Mouse (Mus musculus) limb, embryonic 13.5 days (tissue): ENCODE measurements at regions not wholly inside any gene's neighbourhood (a gene's known extent, or its start where the extent isn't known, plus 50 kb on each side); places are given as distances from the start of the nearest gene placed in this dataset.

Source experiments
- ATAC-seq: fragments of 200-750 bp; cut with Nextera tagmentation; 2 replicates; pipeline ENCODE4 v1.8.0; 2017; ENCODE audit warnings: low read depth, moderate number of reproducible peaks, moderate TSS enrichment; ENCODE audit not compliant: low FRiP score
- H3K27ac ChIP-seq: fragments of 300-500 bp; sonication (generic); 2 replicates; pipeline ENCODE4 v1.5.1; 2015; ENCODE audit warnings: inconsistent platforms, mild to moderate bottlenecking, moderate library complexity
- H3K27me3 ChIP-seq: fragments of 300-500 bp; sonication (generic); 2 replicates; pipeline ENCODE4 v1.6.1; 2015; ENCODE audit warnings: mild to moderate bottlenecking, inconsistent platforms
- H3K36me3 ChIP-seq: fragments of 300-500 bp; sonication (generic); 2 replicates; pipeline ENCODE4 v1.6.1; 2015; ENCODE audit warnings: inconsistent platforms, mild to moderate bottlenecking, moderate library complexity
- H3K4me1 ChIP-seq: fragments of 300-500 bp; sonication (generic); 2 replicates; pipeline ENCODE4 v1.6.1; 2015; ENCODE audit warnings: inconsistent platforms
- H3K4me2 ChIP-seq: fragments of 300-500 bp; sonication (generic); replicated peaks from 2 replicates; pipeline ENCODE4 v1.6.1; 2015; ENCODE audit warnings: inconsistent platforms, mild to moderate bottlenecking, moderate library complexity
- H3K4me3 ChIP-seq: fragments of 300-500 bp; sonication (generic); 2 replicates; pipeline ENCODE4 v1.5.1; 2015; ENCODE audit warnings: moderate library complexity, mild to moderate bottlenecking, inconsistent platforms
- H3K9ac ChIP-seq: fragments of 300-500 bp; sonication (generic); 2 replicates; pipeline ENCODE4 v1.6.1; 2015; ENCODE audit warnings: mild to moderate bottlenecking, inconsistent platforms
- H3K9me3 ChIP-seq: fragments of 300-500 bp; sonication (generic); 2 replicates; pipeline ENCODE4 v1.6.1; 2016; ENCODE audit warnings: inconsistent platforms
- WGBS: fragments of 180-500 bp; shearing (Covaris S2); methylation state at CpG from one replicate; pipeline ENCODE4 v1.1.7; 2015; 5-methylcytosine and 5-hydroxymethylcytosine counted together

DNA sequence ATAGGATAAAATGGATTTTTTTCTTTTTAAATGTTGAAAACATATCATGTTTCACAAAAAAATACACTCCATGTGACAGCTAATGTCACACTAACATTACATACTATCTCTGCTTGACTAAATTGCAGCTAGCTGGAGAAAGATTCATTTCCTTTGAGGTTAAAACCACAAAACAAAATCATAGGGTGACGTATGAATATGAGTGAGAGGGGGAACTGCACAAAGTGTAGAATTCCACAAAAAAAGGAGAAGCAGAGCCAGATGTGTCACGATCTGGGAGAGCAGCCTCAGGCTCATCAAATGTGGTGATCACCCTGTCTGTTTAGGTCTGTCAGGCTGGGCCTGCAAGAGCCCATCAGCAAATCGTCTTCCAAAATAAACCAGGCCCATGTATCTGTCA lies 593.7 kb upstream of the Kirrel3 start:
- no peaks in the 10 kb centered on the region for H3K36me3 ChIP-seq
- H3K9me3 ChIP-seq, result no peaks in the 10 kb centered on the region
- no peaks in the 10 kb centered on the region for H3K27me3 ChIP-seq
- 56% methylated on average over 3 of the region's 3 CpGs for WGBS
- no peak overlapping the region for H3K4me3 ChIP-seq
- H3K4me2 ChIP-seq, result no peak overlapping the region
- no peak for ATAC-seq
- peaks cover 4% of the 10 kb centered on the region; the same call in 1 of the 2 replicates for H3K4me1 ChIP-seq
- no peak overlapping the region for H3K27ac ChIP-seq
- H3K9ac ChIP-seq, result no peak overlapping the region

DNA sequence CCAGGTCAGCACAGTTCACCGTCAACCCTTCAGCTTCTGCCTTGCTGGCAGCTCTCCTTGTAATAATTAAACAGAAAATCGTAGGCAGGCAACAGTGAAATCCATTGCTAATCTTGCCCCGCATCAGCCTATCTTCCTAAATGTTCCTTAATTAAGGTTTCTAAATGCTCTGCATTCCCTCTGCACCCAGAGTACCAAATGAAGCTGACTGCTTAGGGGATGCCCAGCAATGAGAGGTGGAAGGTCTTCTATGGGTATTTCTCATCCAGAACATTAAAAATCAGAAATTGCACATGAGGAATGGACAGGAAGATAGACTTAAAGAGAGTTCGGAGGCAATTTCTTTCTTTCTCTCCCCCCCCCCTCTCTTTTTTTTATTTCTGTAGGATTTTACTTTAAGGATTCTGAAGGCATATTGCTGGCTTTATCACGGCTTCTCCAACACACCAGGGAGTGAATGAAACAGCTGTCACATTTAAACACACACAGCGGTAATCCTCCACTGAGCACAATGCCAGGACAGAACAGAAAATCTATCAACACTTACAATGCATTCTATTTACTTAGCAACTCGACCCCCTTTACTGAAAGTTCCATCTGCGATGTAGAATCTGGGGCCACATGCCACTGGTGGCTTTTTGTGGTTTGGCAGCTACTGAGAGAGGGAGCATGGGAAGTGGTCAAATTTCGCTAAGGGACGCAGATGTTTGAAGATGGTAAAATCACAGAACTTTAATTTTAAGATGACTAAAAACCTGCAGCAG lies 584.2 kb upstream of the Kirrel3 start:
- no peaks in the 10 kb centered on the region for H3K36me3 ChIP-seq
- H3K27ac ChIP-seq, result no peak overlapping the region
- no peak overlapping the region for H3K4me3 ChIP-seq
- no peaks in the 10 kb centered on the region for H3K27me3 ChIP-seq
- H3K4me1 ChIP-seq, result no peaks in the 10 kb centered on the region
- ATAC-seq, result peak; percentile 77
- H3K4me2 ChIP-seq, result no peak overlapping the region
- 50% methylated on average over 10 of the region's 10 CpGs for WGBS
- H3K9ac ChIP-seq, result no peak overlapping the region
- no peaks in the 10 kb centered on the region for H3K9me3 ChIP-seq

DNA sequence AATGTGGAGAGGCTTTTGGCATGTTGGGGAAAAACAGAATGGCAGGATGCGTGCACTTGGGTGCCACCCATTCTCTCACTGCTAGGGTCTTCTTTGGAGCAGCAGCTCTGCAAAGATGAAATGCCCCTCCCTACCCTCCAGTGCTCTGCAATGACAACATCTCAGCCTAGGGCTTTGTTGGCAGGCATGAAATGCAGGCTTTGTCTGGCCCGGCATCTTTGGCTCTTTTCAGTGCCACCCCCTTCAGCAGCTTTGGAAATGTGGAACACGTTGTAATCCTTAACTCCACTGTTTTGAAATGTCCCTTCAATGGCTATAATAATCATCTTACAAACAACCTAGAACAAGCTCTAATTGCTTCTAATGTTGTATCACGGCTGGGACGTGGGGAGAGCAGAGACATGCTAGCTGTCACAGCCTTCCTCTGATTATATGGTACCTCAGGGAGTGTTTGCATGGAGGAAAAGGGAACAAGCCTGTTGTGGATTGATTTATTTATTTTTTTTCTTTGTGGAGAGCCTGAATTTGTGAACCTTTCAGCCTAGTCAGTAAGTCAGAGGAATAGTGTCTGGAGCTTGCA lies 581.6 kb upstream of the Kirrel3 start:
- Histone ChIP-seq H3K36me3 (no peaks in the 10 kb centered on the region), H3K27ac (no peak overlapping the region), H3K4me1 (no peaks in the 10 kb centered on the region), H3K27me3 (no peaks in the 10 kb centered on the region), H3K9ac (no peak overlapping the region), H3K4me2 (no peak overlapping the region), H3K4me3 (no peak overlapping the region), H3K9me3 (no peaks in the 10 kb centered on the region)
- ATAC-seq, result no peak
- 56% methylated on average over 5 of the region's 5 CpGs for WGBS

DNA sequence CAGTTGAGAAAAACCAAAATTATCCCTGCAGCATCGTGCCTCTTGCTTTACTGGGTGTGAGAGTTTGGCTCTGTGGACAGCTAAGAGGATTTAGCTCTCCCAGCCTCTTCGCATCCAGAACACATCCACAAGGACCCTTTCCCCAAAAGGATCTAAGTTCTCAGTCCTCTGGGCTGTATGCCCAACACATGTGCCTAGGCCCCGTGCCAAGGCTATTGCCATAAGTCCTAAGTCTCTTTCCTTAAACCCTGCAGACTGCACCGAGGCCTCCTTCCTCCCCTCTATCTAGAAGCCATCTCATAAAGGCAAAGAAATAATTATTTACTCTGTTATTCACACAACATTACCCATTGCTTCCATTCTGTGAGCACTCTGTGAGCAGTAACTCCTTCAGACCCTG lies 570.8 kb upstream of the Kirrel3 start:
- H3K36me3 ChIP-seq, result no peaks in the 10 kb centered on the region
- H3K4me1 ChIP-seq, result no peaks in the 10 kb centered on the region
- no peak for ATAC-seq
- no peaks in the 10 kb centered on the region for H3K27me3 ChIP-seq
- no peak overlapping the region for H3K4me3 ChIP-seq
- H3K9ac ChIP-seq, result no peak overlapping the region
- H3K27ac ChIP-seq, result no peak overlapping the region
- H3K9me3 ChIP-seq, result no peaks in the 10 kb centered on the region
- 68% methylated on average over 4 of the region's 4 CpGs for WGBS
- no peak overlapping the region for H3K4me2 ChIP-seq

DNA sequence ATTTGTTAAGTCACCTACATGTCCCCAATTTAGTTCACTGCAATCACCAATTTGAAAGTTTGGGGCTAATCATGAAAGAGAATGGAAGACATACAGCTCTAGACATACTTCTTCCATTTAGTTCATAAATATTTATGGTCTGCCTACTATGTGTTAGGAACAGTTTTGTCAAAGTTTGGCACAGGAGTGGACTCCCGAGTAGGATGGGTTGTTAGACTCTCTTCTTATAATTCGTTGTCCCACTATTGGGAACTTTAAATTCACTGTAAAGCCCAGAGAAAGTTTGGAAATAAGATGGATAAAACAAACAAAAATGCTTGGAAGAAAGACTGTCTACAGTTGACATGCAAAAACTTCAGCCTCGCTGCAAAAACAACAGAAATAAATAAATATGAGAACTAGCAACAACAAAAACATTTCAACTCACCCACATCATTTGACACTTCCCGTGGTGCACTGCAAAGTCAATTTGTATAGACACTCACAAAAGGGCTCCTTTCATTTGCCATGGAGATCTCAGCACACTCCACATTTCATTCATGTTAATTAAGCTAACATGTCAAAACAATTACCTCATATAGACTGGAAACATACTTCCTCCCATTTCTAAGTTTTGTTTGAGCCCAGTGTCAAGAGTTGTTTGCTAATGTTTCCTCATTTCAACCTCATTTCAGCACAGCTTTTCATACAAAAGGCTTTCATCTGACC lies 570.2 kb upstream of the Kirrel3 start:
- Histone ChIP-seq H3K27ac (no peak overlapping the region), H3K4me3 (no peak overlapping the region), H3K27me3 (no peaks in the 10 kb centered on the region), H3K36me3 (no peaks in the 10 kb centered on the region), H3K9me3 (no peaks in the 10 kb centered on the region), H3K4me2 (no peak overlapping the region), H3K4me1 (no peaks in the 10 kb centered on the region), H3K9ac (no peak overlapping the region)
- 78% methylated on average over 4 of the region's 4 CpGs for WGBS
- ATAC-seq, result no peak

DNA sequence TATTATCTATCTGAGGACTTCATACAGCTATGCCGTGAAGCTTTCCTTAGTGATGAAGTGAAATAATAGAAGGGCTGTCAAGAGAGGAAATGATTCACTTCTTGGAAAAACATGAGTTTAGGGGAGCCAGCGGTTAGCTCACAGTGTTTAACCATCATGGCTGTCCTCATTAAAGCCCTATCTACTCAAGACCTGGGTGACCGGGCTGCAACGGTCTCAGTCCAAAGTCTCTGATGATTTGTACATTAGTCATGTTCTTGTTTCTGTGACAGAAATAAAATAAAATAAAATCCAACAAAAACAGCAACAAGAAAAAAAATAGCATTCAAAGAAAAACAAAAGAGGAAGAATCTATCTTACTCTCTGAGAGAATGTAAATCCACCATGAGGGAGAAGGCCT lies 555.4 kb upstream of the Kirrel3 start:
- no peak for ATAC-seq
- 89% methylated on average over 4 of the region's 4 CpGs for WGBS
- Histone ChIP-seq H3K9me3 (no peaks in the 10 kb centered on the region), H3K27me3 (no peaks in the 10 kb centered on the region), H3K27ac (no peak overlapping the region), H3K9ac (no peak overlapping the region), H3K4me1 (no peaks in the 10 kb centered on the region), H3K36me3 (no peaks in the 10 kb centered on the region), H3K4me2 (no peak overlapping the region), H3K4me3 (no peak overlapping the region)

DNA sequence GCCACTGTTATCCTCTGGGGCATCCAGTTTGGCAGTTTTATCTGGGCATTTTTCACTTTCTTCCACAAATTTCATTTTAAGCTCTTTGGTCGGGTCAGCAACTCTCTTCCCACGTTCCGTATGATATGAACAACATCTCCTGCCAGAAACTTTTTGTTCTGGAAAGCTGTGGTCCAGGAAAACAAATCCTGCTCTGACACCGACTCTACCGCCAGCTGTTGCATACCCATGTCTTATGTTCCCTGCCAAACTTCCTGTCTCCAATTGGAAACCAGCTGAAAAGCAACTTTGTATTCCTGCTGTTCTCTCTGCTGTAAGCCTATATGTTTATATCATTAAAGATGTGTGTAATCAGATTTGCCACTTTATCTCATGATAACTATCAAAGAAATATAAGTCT lies 551.6 kb upstream of the Kirrel3 start:
- ATAC-seq, result no peak

DNA sequence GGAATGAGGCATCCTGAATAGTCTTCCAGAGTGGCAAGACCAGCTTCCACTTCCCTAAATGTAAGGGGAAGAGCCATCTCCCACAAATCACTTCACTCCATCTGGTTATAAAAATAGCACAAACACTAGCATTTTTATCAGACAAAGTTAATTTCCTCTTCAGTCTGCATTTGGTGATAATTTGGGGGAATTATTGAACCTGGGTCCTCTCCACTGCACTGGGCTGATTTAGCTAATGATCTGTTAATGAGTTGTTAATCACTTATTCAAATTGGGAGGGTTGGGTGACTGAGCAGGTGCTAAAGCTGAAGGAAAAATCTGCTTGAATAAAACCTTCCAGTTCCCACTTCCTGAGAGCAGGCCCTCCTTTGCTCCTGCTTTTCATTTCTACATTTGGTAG lies 531.4 kb upstream of the Kirrel3 start:
- ATAC-seq, result no peak

More for the DNA sequence above, 551.6 kb upstream of the Kirrel3 start:
- no peak overlapping the region for H3K4me3 ChIP-seq
- H3K9me3 ChIP-seq, result no peaks in the 10 kb centered on the region
- H3K9ac ChIP-seq, result no peak overlapping the region
- WGBS, result 81% methylated on average over 5 of the region's 5 CpGs
- H3K4me1 ChIP-seq, result no peaks in the 10 kb centered on the region
- no peak overlapping the region for H3K4me2 ChIP-seq
- H3K36me3 ChIP-seq, result no peaks in the 10 kb centered on the region
- no peaks in the 10 kb centered on the region for H3K27me3 ChIP-seq
- H3K27ac ChIP-seq, result no peak overlapping the region

More for the DNA sequence above, 531.4 kb upstream of the Kirrel3 start:
- H3K4me1 ChIP-seq, result no peaks in the 10 kb centered on the region
- no peaks in the 10 kb centered on the region for H3K36me3 ChIP-seq
- no peaks in the 10 kb centered on the region for H3K27me3 ChIP-seq
- no peaks in the 10 kb centered on the region for H3K9me3 ChIP-seq
- no peak overlapping the region for H3K27ac ChIP-seq
- H3K4me3 ChIP-seq, result no peak overlapping the region
- H3K9ac ChIP-seq, result no peak overlapping the region
- no peak overlapping the region for H3K4me2 ChIP-seq
